Mouse (Mus musculus) olfactory bulb, adult 2 months (tissue): ENCODE measurements around the gene Gm32802.
A peak's percentile ranks its signal among the peaks of the same experiment; 100 is the strongest.

Experiments
- CTCF ChIP-seq: fragments of 200-500 bp; IDR thresholded peaks from 2 replicates; pipeline ENCODE4 v1.5.1; 2012; ENCODE audit warnings: low read depth, mild to moderate bottlenecking, low read length, moderate library complexity; ENCODE audit not compliant: insufficient read depth
- POLR2A ChIP-seq: fragments of 200-500 bp; IDR thresholded peaks from 2 replicates; pipeline ENCODE4 v1.6.1; 2012; ENCODE audit warnings: mild to moderate bottlenecking, low read depth, low read length, moderate library complexity; ENCODE audit not compliant: insufficient read depth

DNA sequence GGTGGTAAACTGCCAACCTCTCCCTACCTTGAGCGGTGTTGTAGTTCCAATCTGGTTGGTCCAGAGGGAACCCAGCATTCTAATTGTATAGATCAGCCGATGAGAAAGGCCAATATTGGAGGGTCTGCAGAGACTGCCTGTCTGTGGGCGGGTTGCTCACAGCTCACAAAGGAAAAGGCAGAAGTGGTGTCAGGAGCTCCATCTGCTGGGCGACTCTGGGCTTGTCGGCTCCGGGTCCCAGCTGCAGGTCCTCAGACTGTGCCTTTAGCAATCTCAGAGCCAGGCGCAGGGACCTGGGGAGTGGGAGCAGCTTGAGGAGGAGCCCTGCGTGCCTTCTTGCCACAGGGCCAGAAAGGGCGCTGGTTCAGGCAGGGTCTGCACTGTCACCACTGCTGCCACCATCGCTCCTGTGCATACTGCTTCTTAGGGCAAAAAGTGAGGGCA lies 7.6 kb upstream of the Gm32802 start:
- no peak for TF ChIP-seq POLR2A
- TF ChIP-seq CTCF: peak; percentile 48; the same call in 1 of the 2 replicates
